Mouse (Mus musculus) brain, embryonic 14.5 days (tissue): ENCODE measurements around the gene Gm49320.

Experiments used
- CTCF ChIP-seq: fragments of 200-500 bp; IDR thresholded peaks from 2 replicates; pipeline ENCODE4 v1.5.1; 2012; ENCODE audit warnings: inconsistent platforms, mild to moderate bottlenecking, moderate library complexity, borderline replicate concordance; ENCODE audit not compliant: insufficient read depth, insufficient read length; ENCODE audit errors: extremely low read depth
- POLR2A ChIP-seq: fragments of 200-500 bp; IDR thresholded peaks from 2 replicates; pipeline ENCODE4 v1.6.1; 2012; ENCODE audit warnings: mild to moderate bottlenecking, inconsistent platforms, borderline replicate concordance; ENCODE audit not compliant: poor library complexity, insufficient read depth, insufficient read length, severe bottlenecking; ENCODE audit errors: extremely low read depth

DNA sequence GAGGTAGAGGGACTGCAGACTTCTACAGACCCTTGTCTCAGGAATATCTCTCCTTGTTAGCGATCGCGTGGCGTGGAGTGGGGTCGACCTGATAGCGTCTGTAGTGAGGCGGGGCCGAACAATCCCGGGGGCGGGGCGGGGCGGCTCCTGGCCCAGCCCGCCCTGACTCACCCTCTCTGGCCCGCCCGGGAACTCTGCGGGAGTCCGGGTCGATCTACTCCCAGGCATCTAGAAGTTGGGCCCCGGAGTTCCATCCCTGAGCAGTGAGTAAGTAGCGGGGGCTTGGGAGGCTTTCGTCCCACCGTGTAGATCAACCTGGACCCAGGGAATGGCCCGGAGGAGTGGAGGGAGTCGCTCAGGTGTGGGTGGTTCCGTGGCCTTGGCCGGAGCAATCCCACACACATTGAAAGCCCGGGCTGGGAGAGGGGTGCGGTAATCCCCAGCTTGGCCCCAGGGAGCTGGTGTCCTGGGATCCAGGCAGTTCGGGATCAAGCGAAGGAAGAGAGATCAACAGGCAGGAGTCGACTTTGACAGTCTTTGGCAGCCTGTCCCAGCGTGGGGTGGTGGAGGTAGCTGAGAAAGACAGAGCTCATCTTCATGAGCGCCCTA is 11.8 kb upstream of the Gm49320 start, which contains the start of gene Lrrc8e:
- no peak for TF ChIP-seq CTCF
- no peak for TF ChIP-seq POLR2A
